Mouse (Mus musculus) forebrain, embryonic 11.5 days (tissue): ENCODE measurements around the gene Col4a3. TPM values are rescaled to one million over a fixed set of nuclear protein-coding genes. Genes with fewer than 3 reads are reported as not detected.
A peak's percentile ranks its signal among the peaks of the same experiment; 100 is the strongest.

Source experiments
- ATAC-seq: fragments of 200-750 bp; cut with Nextera tagmentation; replicated peaks from 2 replicates; pipeline ENCODE4 v1.8.0; 2017; ENCODE audit warnings: moderate TSS enrichment; ENCODE audit not compliant: low FRiP score
- DNase-seq: peaks from one replicate; pipeline ENCODE4 v3.0.0-alpha.2; 2017; ENCODE audit warnings: low spot score
- H3K27ac ChIP-seq: fragments of 300-500 bp; sonication (generic); 2 replicates; pipeline ENCODE4 v1.5.1; 2014; ENCODE audit warnings: low read depth, low read length
- H3K27me3 ChIP-seq: fragments of 300-500 bp; sonication (generic); 2 replicates; pipeline ENCODE4 v1.6.1; 2014; ENCODE audit warnings: mild to moderate bottlenecking, low read length, mixed read lengths; ENCODE audit not compliant: control insufficient read depth, insufficient read depth
- H3K36me3 ChIP-seq: fragments of 300-500 bp; sonication (generic); 2 replicates; pipeline ENCODE4 v1.6.1; 2014; ENCODE audit warnings: mild to moderate bottlenecking, low read length, moderate library complexity, mixed read lengths; ENCODE audit not compliant: control insufficient read depth, insufficient read depth
- H3K4me1 ChIP-seq: fragments of 300-500 bp; sonication (generic); replicated peaks from 2 replicates; pipeline ENCODE4 v1.6.1; 2014; ENCODE audit warnings: low read length, mixed read lengths; ENCODE audit not compliant: control insufficient read depth, insufficient read depth
- H3K4me2 ChIP-seq: fragments of 300-500 bp; sonication (generic); 2 replicates; pipeline ENCODE4 v1.6.1; 2014; ENCODE audit warnings: low read depth, mild to moderate bottlenecking, low read length, moderate library complexity, mixed read lengths; ENCODE audit not compliant: severe bottlenecking
- H3K4me3 ChIP-seq: fragments of 300-500 bp; sonication (generic); 2 replicates; pipeline ENCODE4 v1.5.1; 2014; ENCODE audit warnings: low read depth, low read length
- H3K9ac ChIP-seq: fragments of 300-500 bp; sonication (generic); 2 replicates; pipeline ENCODE4 v1.6.1; 2014; ENCODE audit warnings: low read length
- H3K9me3 ChIP-seq: fragments of 300-500 bp; sonication (generic); 2 replicates; pipeline ENCODE4 v1.6.1; 2016; ENCODE audit warnings: low read length, mixed read lengths; ENCODE audit not compliant: control insufficient read depth
- WGBS: fragments of 180-500 bp; shearing (Covaris S2); extraction: QIAGEN DNeasy Blood & Tissue Kit; methylation state at CpG from one replicate; pipeline ENCODE4 v1.1.7; 2014; 5-methylcytosine and 5-hydroxymethylcytosine counted together
- polyA plus RNA-seq: library from polyadenylated mRNA; unstranded; fragments of >200 nt; fragmentation: Nextera tagmentation; extraction: Ambion mirVana; gene quantifications from 2 replicates; pipeline ENCODE4 v1.2.1, GENCODE M21; 2014

The Col4a3 gene
- polyA plus RNA-seq, 1 experiment from 2014 or later: 0.08 TPM

GRCm38 (mm10) chr1:82725875-82726185 is 139.1 kb downstream of the Col4a3 start:
- peaks cover 2% of the 10 kb centered on the region; the same call in 1 of the 2 replicates for H3K27me3 ChIP-seq
- DNase-seq: no peak
- H3K9me3 ChIP-seq: no peaks in the 10 kb centered on the region
- 38% methylated on average over 4 of the region's 4 CpGs for WGBS
- peak overlapping the region; percentile 83 for H3K4me3 ChIP-seq
- H3K36me3 ChIP-seq: no peaks in the 10 kb centered on the region
- ATAC-seq: no peak
- no peak overlapping the region for H3K27ac ChIP-seq
- H3K4me2 ChIP-seq: peak overlapping the region; percentile 88
- H3K4me1 ChIP-seq: 0 out of 2 replicates have a peak, but pooled peaks cover 3% of the 10 kb centered on the region
- peak overlapping the region; percentile 95; the same call in 1 of the 2 replicates for H3K9ac ChIP-seq

GRCm38 (mm10) chr1:82726482-82726881 is 139.8 kb downstream of the Col4a3 start:
- H3K9me3 ChIP-seq: no peaks in the 10 kb centered on the region
- DNase-seq (no peak), ATAC-seq (no peak)
- H3K27ac ChIP-seq: no peak overlapping the region
- no peak overlapping the region for H3K4me2 ChIP-seq
- no peak overlapping the region for H3K4me3 ChIP-seq
- 0 out of 2 replicates have a peak, but pooled peaks cover 3% of the 10 kb centered on the region for H3K4me1 ChIP-seq
- no peak overlapping the region for H3K9ac ChIP-seq
- 93% methylated on average over 5 of the region's 5 CpGs for WGBS
- H3K27me3 ChIP-seq: peaks cover 2% of the 10 kb centered on the region; the same call in 1 of the 2 replicates
- no peaks in the 10 kb centered on the region for H3K36me3 ChIP-seq

GRCm38 (mm10) chr1:82733357-82733756 is 146.6 kb downstream of the Col4a3 start:
- no peak for DNase-seq
- no peak overlapping the region for H3K4me2 ChIP-seq
- ATAC-seq: no peak
- H3K27me3 ChIP-seq: no peaks in the 10 kb centered on the region
- no peaks in the 10 kb centered on the region for H3K4me1 ChIP-seq
- H3K9me3 ChIP-seq: no peaks in the 10 kb centered on the region
- no peak overlapping the region for H3K4me3 ChIP-seq
- H3K27ac ChIP-seq: no peak overlapping the region
- H3K9ac ChIP-seq: no peak overlapping the region
- 84% methylated on average over 1 of the region's 1 CpGs for WGBS
- H3K36me3 ChIP-seq: 0 out of 2 replicates have a peak, but pooled peaks cover 5% of the 10 kb centered on the region

- H3K4me1 ChIP-seq: no peaks in the 10 kb centered on the region
- H3K9me3 ChIP-seq: no peaks in the 10 kb centered on the region
- no peak overlapping the region for H3K4me2 ChIP-seq
- no peaks in the 10 kb centered on the region for H3K27me3 ChIP-seq
- H3K4me3 ChIP-seq: no peak overlapping the region
- 0 out of 2 replicates have a peak, but pooled peaks cover 5% of the 10 kb centered on the region for H3K36me3 ChIP-seq
- WGBS: 91% methylated on average over 1 of the region's 1 CpGs
- no peak for ATAC-seq
- no peak for DNase-seq
- no peak overlapping the region for H3K27ac ChIP-seq
- no peak overlapping the region for H3K9ac ChIP-seq
Observed at GRCm38 (mm10) chr1:82738066-82738465, 151.3 kb downstream of the Col4a3 start.

GRCm38 (mm10) chr1:82741539-82741938 is 154.8 kb downstream of the Col4a3 start:
- H3K4me2 ChIP-seq: no peak overlapping the region
- DNase-seq: no peak
- WGBS: 86% methylated on average over 7 of the region's 7 CpGs
- ATAC-seq: no peak
- H3K27me3 ChIP-seq: no peaks in the 10 kb centered on the region
- H3K9me3 ChIP-seq: no peaks in the 10 kb centered on the region
- H3K4me1 ChIP-seq: no peaks in the 10 kb centered on the region
- no peak overlapping the region for H3K9ac ChIP-seq
- peaks cover 2% of the 10 kb centered on the region; the same call in 1 of the 2 replicates for H3K36me3 ChIP-seq
- no peak overlapping the region for H3K27ac ChIP-seq
- no peak overlapping the region for H3K4me3 ChIP-seq

- H3K36me3 ChIP-seq: no peaks in the 10 kb centered on the region; the same call in 1 of the 2 replicates
- no peak overlapping the region for H3K4me3 ChIP-seq
- H3K27ac ChIP-seq: no peak overlapping the region
- no peaks in the 10 kb centered on the region for H3K27me3 ChIP-seq
- DNase-seq (no peak), ATAC-seq (no peak)
- no peaks in the 10 kb centered on the region for H3K4me1 ChIP-seq
- H3K9me3 ChIP-seq: no peaks in the 10 kb centered on the region
- WGBS: 99% methylated on average over 3 of the region's 3 CpGs
- H3K4me2 ChIP-seq: no peak overlapping the region
- H3K9ac ChIP-seq: no peak overlapping the region
Observed at GRCm38 (mm10) chr1:82743962-82744361, 157.2 kb downstream of the Col4a3 start.

GRCm38 (mm10) chr1:82746408-82746807 is 159.7 kb downstream of the Col4a3 start:
- no peak overlapping the region for H3K9ac ChIP-seq
- no peak overlapping the region for H3K4me2 ChIP-seq
- no peaks in the 10 kb centered on the region for H3K9me3 ChIP-seq
- H3K27ac ChIP-seq: no peak overlapping the region
- no peaks in the 10 kb centered on the region for H3K27me3 ChIP-seq
- H3K36me3 ChIP-seq: no peaks in the 10 kb centered on the region; the same call in 1 of the 2 replicates
- no peak for ATAC-seq
- WGBS: 80% methylated on average over 4 of the region's 4 CpGs
- H3K4me3 ChIP-seq: no peak overlapping the region
- no peaks in the 10 kb centered on the region for H3K4me1 ChIP-seq
- DNase-seq: no peak

- 91% methylated on average over 2 of the region's 2 CpGs for WGBS
- no peak overlapping the region for H3K4me3 ChIP-seq
- H3K27me3 ChIP-seq: no peaks in the 10 kb centered on the region
- DNase-seq (no peak), ATAC-seq (no peak)
- no peak overlapping the region for H3K4me2 ChIP-seq
- H3K27ac ChIP-seq: no peak overlapping the region
- H3K36me3 ChIP-seq: no peaks in the 10 kb centered on the region; the same call in 1 of the 2 replicates
- H3K4me1 ChIP-seq: no peaks in the 10 kb centered on the region
- H3K9me3 ChIP-seq: no peaks in the 10 kb centered on the region
- H3K9ac ChIP-seq: no peak overlapping the region
Observed at GRCm38 (mm10) chr1:82747714-82748452, 161.2 kb downstream of the Col4a3 start.

GRCm38 (mm10) chr1:82759520-82759919 is 172.8 kb downstream of the Col4a3 start:
- no peak for ATAC-seq
- Histone ChIP-seq H3K9me3 (no peaks in the 10 kb centered on the region), H3K36me3 (no peaks in the 10 kb centered on the region; the same call in 1 of the 2 replicates), H3K27me3 (no peaks in the 10 kb centered on the region), H3K4me3 (no peak overlapping the region), H3K27ac (no peak overlapping the region), H3K4me2 (no peak overlapping the region), H3K9ac (no peak overlapping the region), H3K4me1 (no peaks in the 10 kb centered on the region)
- 84% methylated on average over 1 of the region's 1 CpGs for WGBS
- no peak for DNase-seq
